9 mouse cellular contexts compared by ENCODE assay signal in the genomic region with DNA sequence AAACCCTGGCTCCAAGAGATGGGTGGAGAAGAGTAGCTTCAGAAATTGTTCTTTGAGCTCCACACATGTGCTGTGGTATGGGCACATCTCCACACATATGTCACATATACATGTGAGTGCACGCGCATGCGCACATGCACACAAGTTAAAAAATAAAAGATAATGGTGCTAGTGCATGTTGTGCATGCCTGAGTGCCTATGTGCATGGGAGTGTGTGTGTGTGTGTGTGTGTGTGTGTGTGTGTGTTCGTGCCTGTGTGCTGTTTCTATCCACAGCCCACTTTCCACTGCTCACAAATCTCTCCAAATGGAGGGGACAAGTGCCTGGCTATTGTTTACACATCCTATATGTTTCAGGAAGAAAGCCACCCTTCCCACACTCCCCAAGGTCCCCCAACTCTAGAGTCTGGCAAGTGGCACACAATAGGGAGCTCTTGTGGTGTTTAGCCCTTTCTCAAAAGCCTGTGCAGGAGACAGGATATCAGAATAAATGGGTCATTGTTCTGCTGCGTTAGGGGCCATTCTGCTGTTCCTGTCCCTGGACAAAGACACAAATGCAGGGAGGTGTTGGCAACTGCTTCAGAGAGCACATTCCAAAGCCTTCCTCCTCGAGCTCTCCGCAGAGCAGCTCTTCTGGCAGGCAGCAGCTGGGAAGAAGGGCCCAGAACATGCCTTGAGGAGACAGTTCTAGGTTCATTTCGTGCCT. TPM values are rescaled to one million over a fixed set of nuclear protein-coding genes. Genes with fewer than 3 reads are reported as not detected.
DNase-seq lines count a peak whose midpoint lies in the region; ATAC-seq and TF ChIP-seq lines count a peak whose summit lies in the region.
"Had no signal": no experiment of that assay in that cellular context is flagged by ENCODE, and none has a peak within 500 bp of the region (broad histone marks: within the 10 kb centered on the region; RNA-seq: fewer than 3 reads in every experiment).

No protein-coding gene starts in this region.

- H3K4me3 ChIP-seq in forebrain, embryonic 10.5 days: no peak overlapping the region
- no peak overlapping the region for H3K4me3 ChIP-seq in forebrain, postnatal 0 days (ENCODE audit: low read depth, low read length)
- H3K4me3 ChIP-seq in heart, embryonic 16.5 days (ENCODE audit: low read length): no peak overlapping the region
- H3K4me3 ChIP-seq in limb, embryonic 13.5 days: no peak overlapping the region

- no peak for DNase-seq in forebrain, embryonic 10.5 days (ENCODE audit: extremely low spot score, low spot score)
- no peak for DNase-seq in forebrain, postnatal 0 days
- DNase-seq in Patski (ENCODE audit: low read depth, low spot score): no peak
- no peak for DNase-seq in spleen, adult 12 weeks (ENCODE audit: low spot score)
- DNase-seq in right cerebral cortex, postnatal 4 days: no peak
- DNase-seq: gastrocnemius, postnatal 14 days had no signal

- peak overlapping the region; percentile 51 for H3K27ac ChIP-seq in forebrain, embryonic 10.5 days
- no peak overlapping the region for H3K27ac ChIP-seq in forebrain, postnatal 0 days (ENCODE audit: low read depth, low read length)
- peak overlapping the region; percentile 70 for H3K27ac ChIP-seq in heart, embryonic 16.5 days (ENCODE audit: low read length)
- H3K27ac ChIP-seq in limb, embryonic 13.5 days: 0 out of 2 replicates have a peak overlapping the region, but pooled peaks have one; percentile 23

- no peaks in the 10 kb centered on the region for H3K36me3 ChIP-seq in forebrain, embryonic 10.5 days (replicated peaks)
- no peaks in the 10 kb centered on the region for H3K36me3 ChIP-seq in forebrain, postnatal 0 days (ENCODE audit: insufficient read depth)
- no peaks in the 10 kb centered on the region for H3K36me3 ChIP-seq in heart, embryonic 16.5 days (ENCODE audit: control insufficient read depth, insufficient read depth)
- H3K36me3 ChIP-seq in limb, embryonic 13.5 days: no peaks in the 10 kb centered on the region

- no peak for ATAC-seq in forebrain, postnatal 0 days
- peak; percentile 12 for ATAC-seq in Patski
- peak; percentile 59 for ATAC-seq in heart, embryonic 16.5 days (replicated peaks; ENCODE audit: extremely low read depth, insufficient read depth, low FRiP score)
- no peak for ATAC-seq in limb, embryonic 13.5 days (ENCODE audit: low FRiP score, low read depth)
- no peak for ATAC-seq in granulocyte monocyte progenitor cell, adult 5-6 weeks (replicated peaks; ENCODE audit: poor library complexity, severe bottlenecking)

- H3K4me1 ChIP-seq in forebrain, embryonic 10.5 days: peaks cover 25% of the 10 kb centered on the region
- no peaks in the 10 kb centered on the region for H3K4me1 ChIP-seq in forebrain, postnatal 0 days (ENCODE audit: insufficient read depth)
- H3K4me1 ChIP-seq in heart, embryonic 16.5 days (ENCODE audit: control insufficient read depth, insufficient read depth, low read length): peaks cover 25% of the 10 kb centered on the region
- H3K4me1 ChIP-seq in limb, embryonic 13.5 days: peaks cover 31% of the 10 kb centered on the region

- no peaks in the 10 kb centered on the region for H3K9me3 ChIP-seq in forebrain, embryonic 10.5 days
- H3K9me3 ChIP-seq in forebrain, postnatal 0 days (ENCODE audit: low read length): no peaks in the 10 kb centered on the region
- H3K9me3 ChIP-seq in heart, embryonic 16.5 days (replicated peaks; ENCODE audit: control insufficient read depth, low read length): no peaks in the 10 kb centered on the region; the same call in 1 of the 2 replicates
- H3K9me3 ChIP-seq in limb, embryonic 13.5 days: 0 out of 2 replicates have a peak, but pooled peaks cover 5% of the 10 kb centered on the region

- CTCF ChIA-PET in Patski (lab: Charles Lee): interaction anchor here (1.5 kb wide), 1 partner anchor 14 kb away, joined by 5 read pairs; no protein-coding TSS in a partner anchor

- no peak overlapping the region for H3K4me2 ChIP-seq in forebrain, postnatal 0 days (ENCODE audit: low read depth)
- H3K4me2 ChIP-seq in heart, embryonic 16.5 days (ENCODE audit: low read depth, low read length): no peak overlapping the region
- no peak overlapping the region for H3K4me2 ChIP-seq in limb, embryonic 13.5 days (replicated peaks)

- in situ Hi-C loops in Patski (cut with MboI; ENCODE audit: low pct_unique_long_range_greater_than_20kb): no loop called here

- no peaks in the 10 kb centered on the region for H3K27me3 ChIP-seq in forebrain, embryonic 10.5 days (ENCODE audit: poor library complexity, severe bottlenecking)
- H3K27me3 ChIP-seq in forebrain, postnatal 0 days (ENCODE audit: insufficient read depth, low read length): no peaks in the 10 kb centered on the region
- no peaks in the 10 kb centered on the region for H3K27me3 ChIP-seq in Patski
- no peaks in the 10 kb centered on the region for H3K27me3 ChIP-seq in heart, embryonic 16.5 days (ENCODE audit: control insufficient read depth, insufficient read depth, low read length)
- no peaks in the 10 kb centered on the region for H3K27me3 ChIP-seq in limb, embryonic 13.5 days

- H3K9ac ChIP-seq in forebrain, postnatal 0 days: no peak overlapping the region
- H3K9ac ChIP-seq in heart, embryonic 16.5 days (ENCODE audit: low read length): 0 out of 2 replicates have a peak overlapping the region, but pooled peaks have one; percentile 3
- no peak overlapping the region for H3K9ac ChIP-seq in limb, embryonic 13.5 days

- 48% methylated on average over 8 of the region's 8 CpGs for WGBS in forebrain, embryonic 10.5 days
- 47% methylated on average over 8 of the region's 8 CpGs for WGBS in forebrain, postnatal 0 days
- WGBS in heart, embryonic 16.5 days: 50% methylated on average over 8 of the region's 8 CpGs
- 70% methylated on average over 8 of the region's 8 CpGs for WGBS in limb, embryonic 13.5 days

- TF ChIP-seq CTCF in forebrain, postnatal 0 days (IDR thresholded peaks at IDR 0.05; ENCODE audit: low read depth): no peak
- TF ChIP-seq CTCF in Patski (IDR thresholded peaks at IDR 0.05): no peak

- POLR2A ChIA-PET in Patski (lab: Charles Lee): interaction anchor here (0.9 kb wide), 1 partner anchor 129 kb away, joined by 3 read pairs; no protein-coding TSS in a partner anchor

RNA-seq across cellular contexts. Expression of a gene that starts 37.9 kb away (rescaled TPM):
- polyA plus RNA-seq in forebrain, embryonic 10.5 days (2016; fragmentation: Nextera tagmentation; extraction: Ambion mirVana): 5.2 and 5.5 TPM in 2 replicates
- 13.9 and 20.8 TPM in 2 replicates for total RNA-seq in forebrain, postnatal 0 days (2014; rRNA removed)
- 6.3 and 6.5 TPM in 2 replicates for polyA plus RNA-seq in forebrain, postnatal 0 days (2015; fragmentation: Nextera tagmentation; extraction: Ambion mirVana)
- 108 TPM for polyA plus RNA-seq in Patski (2021)
- 23.7 and 24.9 TPM in 2 replicates for polyA plus RNA-seq in heart, embryonic 16.5 days (2015; fragmentation: Nextera tagmentation; extraction: Ambion mirVana)
- polyA plus RNA-seq in limb, embryonic 13.5 days (2015; fragmentation: Nextera tagmentation; extraction: Ambion mirVana): 39.5 and 43.1 TPM in 2 replicates
- total RNA-seq in granulocyte monocyte progenitor cell, adult 5-6 weeks (2014; fragmentation: Nextera tagmentation): 6.8 and 9.5 TPM in 2 replicates
- total RNA-seq in granulocyte monocyte progenitor cell, adult 5-6 weeks (2017): 4.3 and 6.5 TPM in 2 replicates

Comparison
In these comparisons a context has a peak if more than half of its experiments do, and no peak if none do; other contexts are left out.
1. ATAC-seq: peak in Patski (single experiment) and heart, embryonic 16.5 days (single experiment); none in forebrain, postnatal 0 days (single experiment), limb, embryonic 13.5 days (single experiment) and granulocyte monocyte progenitor cell, adult 5-6 weeks (single experiment).